Mouse (Mus musculus): ENCODE data around the gene Sh2b1. TPM values are rescaled to one million over a fixed set of nuclear protein-coding genes. Genes with fewer than 3 reads are reported as not detected.

The Sh2b1 gene
- polyA plus RNA-seq, 1 experiment from 2014 or later = 36.3 TPM

DNA sequence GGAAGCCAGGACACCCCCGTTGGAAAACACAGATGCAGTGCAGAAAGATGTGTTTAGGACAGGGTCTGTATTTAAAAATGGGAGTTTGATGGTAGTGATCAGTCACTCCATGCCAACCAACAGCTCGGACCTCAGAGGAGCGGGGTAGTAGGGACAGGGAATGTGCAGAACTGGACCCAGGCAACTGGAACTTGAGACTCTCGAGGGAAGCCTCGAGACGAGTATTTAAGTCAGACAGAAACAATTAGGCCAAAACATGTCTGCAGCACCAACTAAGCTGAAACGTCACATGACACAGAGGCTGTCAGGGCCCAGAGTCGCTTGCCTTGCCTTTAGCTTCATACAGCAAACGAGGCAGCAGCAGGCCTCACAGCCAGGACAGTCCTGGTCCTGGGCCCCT, 9.1 kb downstream of the Sh2b1 start:
- no peak for DNase-seq (ENCODE audit: low spot score)
- Histone ChIP-seq H3K4me3 (ENCODE audit: low read depth, low read length) (no peak overlapping the region), H3K36me3 (replicated peaks; ENCODE audit: control insufficient read depth, insufficient read depth, low read depth, low read length) (peaks cover 3% of the 10 kb centered on the region; the same call in 1 of the 2 replicates), H3K9me3 (replicated peaks; ENCODE audit: control insufficient read depth, low read length) (no peaks in the 10 kb centered on the region), H3K9ac (replicated peaks; ENCODE audit: low read length) (0 out of 2 replicates have a peak overlapping the region, but pooled peaks have one; percentile 9), H3K27me3 (ENCODE audit: control insufficient read depth, insufficient read depth, low read length) (no peaks in the 10 kb centered on the region), H3K27ac (replicated peaks; ENCODE audit: low read depth, low read length) (no peak overlapping the region), H3K4me1 (ENCODE audit: control insufficient read depth, insufficient read depth, low read length) (no peaks in the 10 kb centered on the region; the same call in 1 of the 2 replicates), H3K4me2 (ENCODE audit: low read depth, low read length) (no peak overlapping the region)
- WGBS = 55% methylated on average over 9 of the region's 9 CpGs
- ATAC-seq (replicated peaks; ENCODE audit: insufficient number of reproducible peaks, low FRiP score, low TSS enrichment, low read depth) = no peak

DNA sequence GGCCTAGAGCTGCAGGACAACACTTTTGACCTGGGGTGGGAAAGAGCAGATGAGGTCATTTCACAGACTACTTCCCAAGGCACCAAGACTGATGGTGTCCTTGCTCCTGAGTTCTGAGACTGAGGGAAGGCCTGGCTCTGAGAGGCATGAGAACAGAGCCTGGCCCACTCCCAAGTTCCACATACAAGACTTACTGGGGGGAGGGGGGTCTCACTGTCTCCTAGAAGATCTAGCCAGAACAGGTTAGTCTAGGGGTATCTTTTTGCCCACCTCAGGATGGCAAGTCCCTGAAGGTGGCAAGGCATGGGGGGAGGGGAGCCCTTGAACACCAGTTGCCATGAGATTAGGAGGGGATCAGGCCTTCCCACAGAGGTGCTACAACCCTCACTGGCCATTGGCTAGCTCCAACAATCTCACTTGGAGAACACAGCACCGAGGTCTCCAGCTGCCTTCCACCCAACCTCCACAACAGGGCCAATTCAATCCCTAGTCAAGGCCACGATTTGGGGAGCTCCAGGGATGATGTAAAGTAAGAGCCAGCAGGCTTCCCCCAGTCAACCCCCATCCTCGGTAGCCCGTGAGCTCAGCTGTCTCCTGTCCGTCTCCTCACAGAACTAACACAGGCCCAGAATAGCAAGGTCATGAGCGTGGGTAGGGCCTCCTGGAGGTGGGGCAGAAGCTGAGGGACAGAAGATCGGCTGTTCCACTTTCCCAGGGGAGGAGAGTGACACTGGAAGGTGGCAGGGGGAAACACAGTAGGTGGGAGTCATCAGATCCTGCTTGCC, 9.8 kb downstream of the Sh2b1 start:
- no peak overlapping the region for H3K9ac ChIP-seq (replicated peaks; ENCODE audit: low read length)
- no peak overlapping the region for H3K4me2 ChIP-seq (ENCODE audit: low read depth, low read length)
- H3K4me3 ChIP-seq (ENCODE audit: low read depth, low read length) = no peak overlapping the region
- no peak overlapping the region for H3K27ac ChIP-seq (replicated peaks; ENCODE audit: low read depth, low read length)
- H3K9me3 ChIP-seq (replicated peaks; ENCODE audit: control insufficient read depth, low read length) = no peaks in the 10 kb centered on the region
- H3K27me3 ChIP-seq (ENCODE audit: control insufficient read depth, insufficient read depth, low read length) = no peaks in the 10 kb centered on the region
- no peaks in the 10 kb centered on the region; the same call in 1 of the 2 replicates for H3K4me1 ChIP-seq (ENCODE audit: control insufficient read depth, insufficient read depth, low read length)
- DNase-seq (ENCODE audit: low spot score) = no peak
- H3K36me3 ChIP-seq (replicated peaks; ENCODE audit: control insufficient read depth, insufficient read depth, low read depth, low read length) = peaks cover 3% of the 10 kb centered on the region; the same call in 1 of the 2 replicates
- 53% methylated on average over 7 of the region's 7 CpGs for WGBS
- ATAC-seq (replicated peaks; ENCODE audit: insufficient number of reproducible peaks, low FRiP score, low TSS enrichment, low read depth) = no peak

DNA sequence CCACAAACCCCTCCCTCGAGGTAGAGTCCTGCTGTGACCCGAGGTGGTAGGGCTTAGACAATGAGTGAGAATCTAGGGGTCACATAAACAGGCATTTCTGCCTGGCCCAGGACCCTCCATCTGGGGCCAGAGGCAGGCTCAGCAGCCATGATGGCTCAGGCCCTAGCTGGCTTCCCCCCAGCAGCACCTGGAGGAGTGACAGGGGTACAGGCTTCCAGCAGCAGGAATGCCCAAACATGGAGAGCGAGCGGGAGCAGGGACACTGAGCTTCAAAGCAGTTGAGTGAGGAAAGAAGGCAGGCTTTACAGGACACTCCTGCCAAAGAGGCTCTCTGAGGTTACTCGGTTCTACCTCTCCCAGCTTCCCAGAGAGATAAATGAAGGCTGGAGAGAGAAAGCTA, 10.4 kb downstream of the Sh2b1 start:
- Histone ChIP-seq H3K9me3 (replicated peaks; ENCODE audit: control insufficient read depth, low read length) (no peaks in the 10 kb centered on the region), H3K27me3 (ENCODE audit: control insufficient read depth, insufficient read depth, low read length) (no peaks in the 10 kb centered on the region), H3K4me3 (ENCODE audit: low read depth, low read length) (no peak overlapping the region), H3K9ac (replicated peaks; ENCODE audit: low read length) (no peak overlapping the region), H3K27ac (replicated peaks; ENCODE audit: low read depth, low read length) (no peak overlapping the region), H3K36me3 (replicated peaks; ENCODE audit: control insufficient read depth, insufficient read depth, low read depth, low read length) (peaks cover 3% of the 10 kb centered on the region; the same call in 1 of the 2 replicates), H3K4me1 (ENCODE audit: control insufficient read depth, insufficient read depth, low read length) (no peaks in the 10 kb centered on the region; the same call in 1 of the 2 replicates), H3K4me2 (ENCODE audit: low read depth, low read length) (no peak overlapping the region)
- 44% methylated on average over 5 of the region's 5 CpGs for WGBS
- DNase-seq (ENCODE audit: low spot score) = no peak
- no peak for ATAC-seq (replicated peaks; ENCODE audit: insufficient number of reproducible peaks, low FRiP score, low TSS enrichment, low read depth)

DNA sequence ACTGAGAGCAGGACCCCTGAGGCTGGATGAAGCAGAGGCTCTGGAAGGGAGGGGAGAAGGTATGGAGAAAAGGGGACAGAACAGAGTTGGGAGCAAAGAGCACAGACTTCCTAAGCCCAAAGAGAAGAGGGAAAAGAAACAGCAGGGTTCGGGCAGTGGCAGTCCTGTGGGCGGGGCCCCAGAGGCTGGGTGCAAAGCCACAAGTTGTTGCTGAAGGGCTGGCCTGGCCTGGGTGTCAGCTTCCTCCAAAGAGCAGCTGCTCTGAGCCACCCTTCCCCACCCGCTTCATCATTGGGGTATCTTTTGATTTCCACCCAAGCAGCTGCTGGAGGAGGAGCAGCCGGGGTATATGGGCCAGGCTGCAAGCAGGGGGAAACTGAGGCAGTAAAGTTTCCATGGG, 11.1 kb downstream of the Sh2b1 start:
- WGBS = 66% methylated on average over 4 of the region's 4 CpGs
- Histone ChIP-seq H3K36me3 (replicated peaks; ENCODE audit: control insufficient read depth, insufficient read depth, low read depth, low read length) (peaks cover 3% of the 10 kb centered on the region; the same call in 1 of the 2 replicates), H3K4me2 (ENCODE audit: low read depth, low read length) (no peak overlapping the region), H3K27me3 (ENCODE audit: control insufficient read depth, insufficient read depth, low read length) (no peaks in the 10 kb centered on the region), H3K4me3 (ENCODE audit: low read depth, low read length) (no peak overlapping the region), H3K27ac (replicated peaks; ENCODE audit: low read depth, low read length) (no peak overlapping the region), H3K4me1 (ENCODE audit: control insufficient read depth, insufficient read depth, low read length) (no peaks in the 10 kb centered on the region; the same call in 1 of the 2 replicates), H3K9ac (replicated peaks; ENCODE audit: low read length) (no peak overlapping the region; the same call in 1 of the 2 replicates), H3K9me3 (replicated peaks; ENCODE audit: control insufficient read depth, low read length) (no peaks in the 10 kb centered on the region)
- DNase-seq (ENCODE audit: low spot score) (no peak), ATAC-seq (replicated peaks; ENCODE audit: insufficient number of reproducible peaks, low FRiP score, low TSS enrichment, low read depth) (no peak)

DNA sequence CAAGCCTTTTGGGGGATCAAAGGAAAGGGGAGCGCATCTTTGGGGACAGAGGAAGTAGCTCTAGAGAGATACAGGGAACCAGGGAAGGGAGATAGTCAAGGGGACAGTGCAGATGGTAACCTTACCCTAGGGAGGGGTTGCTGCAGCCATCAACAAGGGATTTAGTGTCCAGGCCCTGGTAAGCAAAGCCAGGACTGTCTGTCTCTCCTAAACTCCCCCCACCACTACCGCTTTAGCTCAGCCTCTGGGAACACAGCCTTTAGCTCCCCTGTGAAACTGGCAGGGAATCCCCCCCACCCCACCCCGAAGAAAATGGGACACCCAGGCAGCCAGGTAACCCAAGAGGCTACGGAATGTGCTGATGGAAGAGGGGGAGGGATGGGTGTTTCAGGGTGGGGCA, 11.7 kb downstream of the Sh2b1 start:
- H3K4me2 ChIP-seq (ENCODE audit: low read depth, low read length) = no peak overlapping the region
- no peaks in the 10 kb centered on the region for H3K27me3 ChIP-seq (ENCODE audit: control insufficient read depth, insufficient read depth, low read length)
- DNase-seq (ENCODE audit: low spot score) = no peak
- no peak overlapping the region; the same call in 1 of the 2 replicates for H3K9ac ChIP-seq (replicated peaks; ENCODE audit: low read length)
- H3K4me1 ChIP-seq (ENCODE audit: control insufficient read depth, insufficient read depth, low read length) = no peaks in the 10 kb centered on the region; the same call in 1 of the 2 replicates
- H3K9me3 ChIP-seq (replicated peaks; ENCODE audit: control insufficient read depth, low read length) = no peaks in the 10 kb centered on the region
- H3K36me3 ChIP-seq (replicated peaks; ENCODE audit: control insufficient read depth, insufficient read depth, low read depth, low read length) = peaks cover 3% of the 10 kb centered on the region; the same call in 1 of the 2 replicates
- H3K27ac ChIP-seq (replicated peaks; ENCODE audit: low read depth, low read length) = no peak overlapping the region
- 53% methylated on average over 4 of the region's 4 CpGs for WGBS
- ATAC-seq (replicated peaks; ENCODE audit: insufficient number of reproducible peaks, low FRiP score, low TSS enrichment, low read depth) = no peak
- no peak overlapping the region for H3K4me3 ChIP-seq (ENCODE audit: low read depth, low read length)

DNA sequence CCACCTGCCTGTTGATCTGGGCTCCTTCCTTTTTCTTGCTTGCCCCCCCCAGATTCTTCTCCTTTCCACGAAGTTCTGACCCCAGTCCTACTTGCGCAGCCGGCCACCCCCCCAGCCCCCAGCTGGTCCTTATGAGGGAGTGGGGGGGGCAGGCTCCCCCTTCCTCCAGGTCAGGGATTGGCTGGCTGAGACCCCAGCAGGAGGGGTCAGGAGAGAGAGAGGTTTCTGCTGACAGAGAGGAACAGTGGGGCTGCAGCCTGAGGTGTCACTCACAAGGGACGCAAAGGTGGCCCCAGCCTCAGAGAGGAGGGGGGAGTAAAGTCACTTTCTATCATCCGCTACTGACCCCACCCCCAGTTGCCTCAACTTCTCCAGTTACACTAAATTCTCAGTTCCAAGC, 12.2 kb downstream of the Sh2b1 start, which contains the start of gene Atp2a1:
Gene Atp2a1 (minus strand): TSS at position 105 of the 400 bp plus-strand sequence.
- H3K4me3 ChIP-seq (ENCODE audit: low read depth, low read length) = no peak within 1 kb of the TSS
- H3K4me2 ChIP-seq (ENCODE audit: low read depth, low read length) = no peak within 1 kb of the TSS
- no peak within 1 kb of the TSS for H3K27ac ChIP-seq (replicated peaks; ENCODE audit: low read depth, low read length)
- DNase-seq (ENCODE audit: low spot score) (no peak), ATAC-seq (replicated peaks; ENCODE audit: insufficient number of reproducible peaks, low FRiP score, low TSS enrichment, low read depth) (no peak)
- no peaks in the 10 kb centered on the region; the same call in 1 of the 2 replicates for H3K36me3 ChIP-seq (replicated peaks; ENCODE audit: control insufficient read depth, insufficient read depth, low read depth, low read length)
- WGBS = 33% methylated on average over 5 of the region's 5 CpGs
- no peaks in the 10 kb centered on the region; the same call in 1 of the 2 replicates for H3K4me1 ChIP-seq (ENCODE audit: control insufficient read depth, insufficient read depth, low read length)
- no peaks in the 10 kb centered on the region for H3K9me3 ChIP-seq (replicated peaks; ENCODE audit: control insufficient read depth, low read length)
- no peaks in the 10 kb centered on the region for H3K27me3 ChIP-seq (ENCODE audit: control insufficient read depth, insufficient read depth, low read length)
- H3K9ac ChIP-seq (replicated peaks; ENCODE audit: low read length) = no peak within 1 kb of the TSS; the same call in 1 of the 2 replicates

DNA sequence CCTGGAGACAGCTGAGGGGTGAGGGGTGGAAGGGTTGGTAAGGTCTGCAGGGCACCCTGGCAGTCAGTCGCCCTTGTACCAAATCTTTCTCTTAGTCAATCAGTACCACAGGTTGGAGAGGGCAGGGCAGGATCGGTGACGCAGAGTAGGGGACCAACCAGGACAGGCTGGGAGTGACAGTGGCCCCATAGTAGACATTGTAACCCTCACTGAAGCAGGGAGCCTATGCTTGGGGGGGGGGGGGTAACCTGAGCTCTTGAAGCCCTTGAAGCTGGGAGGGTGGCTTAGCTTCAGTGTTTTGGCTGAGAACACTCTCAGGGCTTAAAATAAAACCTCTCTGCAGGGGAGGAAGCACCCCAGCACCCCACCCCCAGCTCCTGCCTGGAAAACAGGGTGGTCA, 13.6 kb downstream of the Sh2b1 start:
- DNase-seq (ENCODE audit: low spot score) (no peak), ATAC-seq (replicated peaks; ENCODE audit: insufficient number of reproducible peaks, low FRiP score, low TSS enrichment, low read depth) (0 out of 2 replicates have a peak, but pooled peaks have one; percentile 24)
- no peak overlapping the region for H3K9ac ChIP-seq (replicated peaks; ENCODE audit: low read length)
- H3K9me3 ChIP-seq (replicated peaks; ENCODE audit: control insufficient read depth, low read length) = no peaks in the 10 kb centered on the region
- H3K27me3 ChIP-seq (ENCODE audit: control insufficient read depth, insufficient read depth, low read length) = no peaks in the 10 kb centered on the region
- H3K27ac ChIP-seq (replicated peaks; ENCODE audit: low read depth, low read length) = no peak overlapping the region
- no peak overlapping the region for H3K4me3 ChIP-seq (ENCODE audit: low read depth, low read length)
- H3K4me1 ChIP-seq (ENCODE audit: control insufficient read depth, insufficient read depth, low read length) = no peaks in the 10 kb centered on the region; the same call in 1 of the 2 replicates
- no peaks in the 10 kb centered on the region for H3K36me3 ChIP-seq (replicated peaks; ENCODE audit: control insufficient read depth, insufficient read depth, low read depth, low read length)
- H3K4me2 ChIP-seq (ENCODE audit: low read depth, low read length) = no peak overlapping the region
- 47% methylated on average over 3 of the region's 3 CpGs for WGBS
